18 mouse cellular contexts compared by ENCODE assay signal in genomic region chr17:8885830-8886229, GRCm38 (mm10).
"Had no signal": no experiment of that assay in that cellular context is flagged by ENCODE, and none has a peak within 500 bp of the region (broad histone marks: within the 10 kb centered on the region; RNA-seq: fewer than 3 reads in every experiment).

No protein-coding gene starts in this region.

- H3K27me3 ChIP-seq: midbrain, embryonic 13.5 days; midbrain, embryonic 15.5 days; neural tube, embryonic 13.5 days; neural tube, embryonic 15.5 days had no signal

- H3K36me3 ChIP-seq: midbrain, embryonic 10.5 days; midbrain, embryonic 13.5 days; midbrain, embryonic 15.5 days; neural tube, embryonic 13.5 days; neural tube, embryonic 15.5 days had no signal

- ATAC-seq: midbrain, embryonic 15.5 days had no signal

- DNase-seq: lung, adult 18-20 months; lung, embryonic 14.5 days; lung, postnatal 10 days; lung, postnatal 4 days; retina, postnatal 1 day; right cerebral cortex, adult 18-20 months; right cerebral cortex, postnatal 25 days; right cerebral cortex, postnatal 4 days; spleen, adult 18-20 months; thymus, adult 18-20 months; thymus, postnatal 14 days; thymus, postnatal 36 days had no signal

- H3K4me3 ChIP-seq: midbrain, embryonic 10.5 days; midbrain, embryonic 13.5 days; midbrain, embryonic 15.5 days; myocyte; neural tube, embryonic 13.5 days; neural tube, embryonic 15.5 days had no signal

- H3K27ac ChIP-seq: midbrain, embryonic 15.5 days; neural tube, embryonic 13.5 days; neural tube, embryonic 15.5 days had no signal

- H3K4me2 ChIP-seq: lung, embryonic 14.5 days; midbrain, embryonic 13.5 days; midbrain, embryonic 15.5 days; neural tube, embryonic 13.5 days; neural tube, embryonic 15.5 days had no signal

- H3K9me3 ChIP-seq: midbrain, embryonic 10.5 days; midbrain, embryonic 13.5 days; midbrain, embryonic 15.5 days; neural tube, embryonic 13.5 days; neural tube, embryonic 15.5 days had no signal

- H3K9ac ChIP-seq: lung, embryonic 14.5 days; midbrain, embryonic 15.5 days; neural tube, embryonic 15.5 days had no signal
